Mouse (Mus musculus): ENCODE data around the gene Adcy6. TPM values are rescaled to one million over a fixed set of nuclear protein-coding genes. Genes with fewer than 3 reads are reported as not detected.
A peak's percentile ranks its signal among the peaks of the same experiment; 100 is the strongest.

Adcy6 gene
- 52.6 TPM for polyA plus RNA-seq (2012; fragmentation: generic; extraction: Trizol)
- long read RNA-seq, experiment 1, partial matches to known transcripts: 2 of 14 reads
- long read RNA-seq, experiment 1, other reads (novel, unspliced or antisense): 12 of 14 reads
- long read RNA-seq, experiment 2, partial matches to known transcripts: 4 of 14 reads
- long read RNA-seq, experiment 2, other reads (novel, unspliced or antisense): 8 of 14 reads

DNA sequence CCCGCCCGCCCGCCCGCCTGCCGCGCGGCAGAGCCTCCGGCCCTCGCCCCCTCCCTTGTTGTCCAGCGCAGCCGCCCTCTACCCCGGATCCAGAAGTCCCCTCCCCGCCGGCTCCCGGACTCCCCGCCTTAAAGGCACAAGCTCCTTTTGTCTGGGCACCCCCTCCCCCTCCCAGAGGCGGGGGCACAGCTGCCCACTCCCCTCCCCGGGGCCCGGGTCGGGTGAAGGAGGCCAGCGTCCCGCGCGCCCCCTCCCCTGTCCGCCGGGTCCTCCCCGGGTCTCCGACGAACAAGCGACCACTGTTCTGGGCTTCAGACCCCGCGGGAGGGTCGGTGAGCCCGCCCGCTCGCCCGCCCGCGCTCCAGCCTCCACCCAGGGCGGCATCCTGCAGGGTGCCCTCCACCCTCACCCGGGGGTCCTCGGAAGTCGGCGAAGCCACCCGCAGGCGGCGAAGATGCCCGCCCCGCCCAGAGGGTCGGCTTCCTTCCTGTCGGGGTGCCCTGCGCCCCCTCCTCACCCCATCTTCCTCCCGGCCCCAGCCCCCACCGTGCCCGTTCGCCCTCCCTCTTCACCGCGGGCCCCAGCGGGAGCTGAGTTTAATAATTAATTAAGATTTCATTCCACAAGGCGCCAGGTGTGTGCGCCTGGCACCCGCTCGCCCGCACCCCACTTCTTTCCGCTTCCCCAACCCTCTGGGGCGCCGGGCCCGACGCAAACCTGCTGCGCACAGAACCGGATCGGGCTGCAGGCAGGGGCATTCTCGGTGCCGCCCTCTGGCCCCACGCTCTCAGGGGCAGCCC is at the start of gene Adcy6:
Gene Adcy6 (minus strand): TSS at position 746 of the 800 bp plus-strand sequence.
- H3K79me3 ChIP-seq (ENCODE audit: low read depth): peaks cover 27% of the 10 kb centered on the region
- H3K79me2 ChIP-seq (ENCODE audit: control insufficient read depth, insufficient read depth): peaks cover 45% of the 10 kb centered on the region
- peak within 1 kb of the TSS; percentile 63 for H3K4me3 ChIP-seq (ENCODE audit: insufficient read depth, poor library complexity, severe bottlenecking)
- H3ac ChIP-seq (ENCODE audit: control insufficient read depth, insufficient read length, low read depth): peak within 1 kb of the TSS; percentile 90
- H3K27me3 ChIP-seq (ENCODE audit: control insufficient read depth, insufficient read depth, insufficient read length): no peaks in the 10 kb centered on the region
- TF ChIP-seq CTCF (IDR thresholded peaks at IDR 0.05; ENCODE audit: control insufficient read depth, insufficient read depth, insufficient read length) (no peak), FOSL1 (IDR thresholded peaks at IDR 0.05; ENCODE audit: insufficient read depth, low read length, poor library complexity, severe bottlenecking) (no peak), MYOG (IDR thresholded peaks at IDR 0.05; ENCODE audit: control insufficient read depth, extremely low read depth, insufficient read length) (no peak), MYOD1 (IDR thresholded peaks at IDR 0.05; ENCODE audit: control insufficient read depth, insufficient read length, low read depth) (no peak), CEBPB (IDR thresholded peaks at IDR 0.05; ENCODE audit: low read depth) (no peak), MAX (IDR thresholded peaks at IDR 0.05) (no peak), USF1 (IDR thresholded peaks at IDR 0.05; ENCODE audit: low read depth) (no peak)
- peaks cover 4% of the 10 kb centered on the region for H3K36me3 ChIP-seq (ENCODE audit: control insufficient read depth, insufficient read depth)

DNA sequence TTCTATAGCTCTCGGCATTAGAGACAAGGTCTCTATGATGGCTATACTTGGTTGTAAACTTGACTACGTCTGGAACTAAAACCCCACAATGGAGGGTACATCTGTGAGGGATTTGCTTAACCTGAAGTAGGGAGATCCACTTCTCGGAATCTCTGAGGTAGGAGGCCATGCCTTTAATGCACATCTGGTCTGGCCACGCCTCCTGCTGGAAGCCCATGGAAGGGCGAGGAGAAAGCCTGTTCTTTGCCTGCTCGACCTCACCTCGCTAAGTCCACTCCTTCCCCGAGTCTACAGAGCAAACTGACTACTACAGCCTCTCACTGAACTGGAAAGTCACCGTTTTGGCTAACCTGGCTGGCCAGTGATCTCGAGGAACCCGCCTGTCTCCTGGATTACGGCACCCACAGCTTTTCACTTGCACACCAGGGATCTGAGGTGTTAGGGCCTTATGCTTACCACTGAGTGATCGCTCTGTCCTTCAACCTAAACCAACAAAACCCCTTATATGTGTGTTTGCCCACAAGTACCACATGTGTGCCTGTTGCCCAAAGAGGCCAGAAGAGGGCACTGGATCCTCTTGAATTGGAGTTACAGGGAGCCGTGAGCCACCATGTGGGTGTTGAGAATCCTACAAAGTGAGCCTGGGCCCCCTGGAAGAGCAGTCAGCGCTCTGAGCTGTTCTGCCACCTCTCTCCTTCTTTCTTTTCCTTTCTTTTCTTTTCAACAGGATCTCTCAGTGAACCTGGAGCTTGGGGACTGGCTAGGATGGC is 47.3 kb upstream of the Adcy6 start:
- no peak overlapping the region for H3K4me3 ChIP-seq (ENCODE audit: insufficient read depth, poor library complexity, severe bottlenecking)
- no peak overlapping the region for H3ac ChIP-seq (ENCODE audit: control insufficient read depth, insufficient read length, low read depth)
- no peaks in the 10 kb centered on the region for H3K27me3 ChIP-seq (ENCODE audit: control insufficient read depth, insufficient read depth, insufficient read length)
- H3K79me2 ChIP-seq (ENCODE audit: control insufficient read depth, insufficient read depth): peaks cover 45% of the 10 kb centered on the region
- peaks cover 89% of the 10 kb centered on the region for H3K36me3 ChIP-seq (ENCODE audit: control insufficient read depth, insufficient read depth)
- H3K79me3 ChIP-seq (ENCODE audit: low read depth): peaks cover 31% of the 10 kb centered on the region
- no peak for TF ChIP-seq MYOG (IDR thresholded peaks at IDR 0.05; ENCODE audit: control insufficient read depth, extremely low read depth, insufficient read length)
- TF ChIP-seq CTCF (IDR thresholded peaks at IDR 0.05; ENCODE audit: control insufficient read depth, insufficient read depth, insufficient read length): peak; percentile 1

DNA sequence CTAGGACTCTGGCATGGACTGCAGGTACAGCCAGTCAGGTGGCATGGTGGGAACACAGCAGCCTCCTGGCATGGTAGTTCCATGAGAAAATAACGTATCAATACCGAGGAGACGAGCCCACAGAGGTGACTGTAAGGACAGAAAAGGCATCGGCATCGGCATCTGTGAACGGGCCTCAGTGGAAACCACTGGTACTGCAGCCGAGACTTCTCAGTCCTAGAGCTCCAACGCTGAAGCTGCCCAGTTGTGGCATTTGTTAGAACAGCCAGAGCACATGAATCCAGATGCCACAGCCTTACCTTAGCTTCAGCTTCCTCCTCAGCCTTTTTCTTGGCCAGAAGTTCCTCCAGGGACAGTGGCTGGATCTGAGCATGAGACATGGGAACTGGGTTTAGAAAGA is 42.3 kb upstream of the Adcy6 start:
- Histone ChIP-seq H3K79me2 (ENCODE audit: control insufficient read depth, insufficient read depth) (peaks cover 6% of the 10 kb centered on the region), H3K36me3 (ENCODE audit: control insufficient read depth, insufficient read depth) (peaks cover 96% of the 10 kb centered on the region), H3K79me3 (ENCODE audit: low read depth) (no peaks in the 10 kb centered on the region), H3ac (ENCODE audit: control insufficient read depth, insufficient read length, low read depth) (no peak overlapping the region), H3K4me3 (ENCODE audit: insufficient read depth, poor library complexity, severe bottlenecking) (no peak overlapping the region), H3K27me3 (ENCODE audit: control insufficient read depth, insufficient read depth, insufficient read length) (no peaks in the 10 kb centered on the region)
- TF ChIP-seq MAX (IDR thresholded peaks at IDR 0.05) (no peak), MYOD1 (IDR thresholded peaks at IDR 0.05; ENCODE audit: control insufficient read depth, insufficient read length, low read depth) (no peak), USF1 (IDR thresholded peaks at IDR 0.05; ENCODE audit: low read depth) (no peak), FOSL1 (IDR thresholded peaks at IDR 0.05; ENCODE audit: insufficient read depth, low read length, poor library complexity, severe bottlenecking) (no peak), CEBPB (IDR thresholded peaks at IDR 0.05; ENCODE audit: low read depth) (no peak), MYOG (IDR thresholded peaks at IDR 0.05; ENCODE audit: control insufficient read depth, extremely low read depth, insufficient read length) (no peak), CTCF (IDR thresholded peaks at IDR 0.05; ENCODE audit: control insufficient read depth, insufficient read depth, insufficient read length) (no peak)

DNA sequence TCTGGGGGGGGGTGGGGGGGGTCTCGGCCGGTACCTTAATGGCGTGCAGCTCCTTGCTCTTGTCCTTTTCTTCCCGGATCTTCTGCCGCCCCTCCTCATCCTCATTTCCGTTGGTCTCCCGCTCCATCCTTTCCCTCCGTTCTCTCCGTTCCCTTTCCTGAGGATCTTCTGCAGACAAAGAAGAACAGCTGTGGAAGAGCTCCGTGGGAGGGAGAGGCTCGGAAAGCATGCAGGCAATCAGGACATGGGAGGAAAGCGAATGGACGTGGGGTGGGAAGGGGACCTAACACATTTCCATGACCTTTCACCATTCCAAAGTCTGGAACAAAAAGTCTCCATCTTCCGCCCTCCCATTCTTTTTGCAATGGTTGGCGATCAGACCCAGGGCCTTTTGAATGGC is 41.6 kb upstream of the Adcy6 start:
- Histone ChIP-seq H3K79me2 (ENCODE audit: control insufficient read depth, insufficient read depth) (peaks cover 6% of the 10 kb centered on the region), H3K36me3 (ENCODE audit: control insufficient read depth, insufficient read depth) (peaks cover 95% of the 10 kb centered on the region), H3K79me3 (ENCODE audit: low read depth) (no peaks in the 10 kb centered on the region), H3ac (ENCODE audit: control insufficient read depth, insufficient read length, low read depth) (no peak overlapping the region), H3K27me3 (ENCODE audit: control insufficient read depth, insufficient read depth, insufficient read length) (no peaks in the 10 kb centered on the region), H3K4me3 (ENCODE audit: insufficient read depth, poor library complexity, severe bottlenecking) (no peak overlapping the region)
- TF ChIP-seq CTCF (IDR thresholded peaks at IDR 0.05; ENCODE audit: control insufficient read depth, insufficient read depth, insufficient read length) (no peak), USF1 (IDR thresholded peaks at IDR 0.05; ENCODE audit: low read depth) (no peak), CEBPB (IDR thresholded peaks at IDR 0.05; ENCODE audit: low read depth) (no peak), FOSL1 (IDR thresholded peaks at IDR 0.05; ENCODE audit: insufficient read depth, low read length, poor library complexity, severe bottlenecking) (no peak), MAX (IDR thresholded peaks at IDR 0.05) (no peak), MYOD1 (IDR thresholded peaks at IDR 0.05; ENCODE audit: control insufficient read depth, insufficient read length, low read depth) (no peak), MYOG (IDR thresholded peaks at IDR 0.05; ENCODE audit: control insufficient read depth, extremely low read depth, insufficient read length) (no peak)

DNA sequence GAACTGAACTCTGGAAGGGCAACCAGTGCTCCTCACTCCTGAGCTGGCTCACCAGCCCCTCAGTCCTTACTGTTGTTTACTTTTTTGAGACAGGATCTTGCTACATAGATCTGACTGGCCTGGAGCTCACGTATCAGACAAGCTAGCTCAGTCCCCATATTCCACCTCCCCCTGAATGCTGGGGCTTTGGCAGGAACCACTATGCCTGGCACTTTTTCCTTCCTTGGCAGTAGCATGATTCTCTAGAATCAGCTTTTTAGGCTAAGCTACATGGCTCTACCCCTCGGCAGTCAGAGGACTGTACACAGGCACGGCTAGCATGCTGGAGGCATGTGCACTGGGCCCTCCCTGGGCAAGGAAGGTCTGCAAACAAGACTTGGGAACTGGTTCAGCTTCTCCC is 38.2 kb upstream of the Adcy6 start:
- H3K79me2 ChIP-seq (ENCODE audit: control insufficient read depth, insufficient read depth): no peaks in the 10 kb centered on the region
- H3ac ChIP-seq (ENCODE audit: control insufficient read depth, insufficient read length, low read depth): no peak overlapping the region
- H3K4me3 ChIP-seq (ENCODE audit: insufficient read depth, poor library complexity, severe bottlenecking): no peak overlapping the region
- TF ChIP-seq FOSL1 (IDR thresholded peaks at IDR 0.05; ENCODE audit: insufficient read depth, low read length, poor library complexity, severe bottlenecking) (no peak), USF1 (IDR thresholded peaks at IDR 0.05; ENCODE audit: low read depth) (no peak), MYOG (IDR thresholded peaks at IDR 0.05; ENCODE audit: control insufficient read depth, extremely low read depth, insufficient read length) (no peak), MYOD1 (IDR thresholded peaks at IDR 0.05; ENCODE audit: control insufficient read depth, insufficient read length, low read depth) (no peak), MAX (IDR thresholded peaks at IDR 0.05) (no peak), CEBPB (IDR thresholded peaks at IDR 0.05; ENCODE audit: low read depth) (no peak), CTCF (IDR thresholded peaks at IDR 0.05; ENCODE audit: control insufficient read depth, insufficient read depth, insufficient read length) (no peak)
- H3K27me3 ChIP-seq (ENCODE audit: control insufficient read depth, insufficient read depth, insufficient read length): no peaks in the 10 kb centered on the region
- H3K79me3 ChIP-seq (ENCODE audit: low read depth): no peaks in the 10 kb centered on the region
- H3K36me3 ChIP-seq (ENCODE audit: control insufficient read depth, insufficient read depth): peaks cover 99% of the 10 kb centered on the region

Data from C2C12 (cell line).